Mouse (Mus musculus) MEL (cell line): Measurements from ENCODE around the gene Vwa8.

Experiments used
- CTCF ChIP-seq, 3 experiments: IDR thresholded peaks in 2 of 3; conservative IDR thresholded peaks in 1 of 3; 2 replicates each; pipeline ENCODE4 v1.5.1; 2011 to 2012; ENCODE audit warnings: low read length in 3 of 3, low read depth in 2 of 3, mild to moderate bottlenecking in 2 of 3, improper control_type of control experiment in 1 of 3, inconsistent platforms in 1 of 3, mixed read lengths in 1 of 3, moderate library complexity in 1 of 3; ENCODE audit not compliant: control insufficient read depth in 1 of 3, insufficient read depth in 1 of 3, poor library complexity in 1 of 3, severe bottlenecking in 1 of 3
- EP300 ChIP-seq, 2 experiments: IDR thresholded peaks; 2 replicates each; pipeline ENCODE4 v1.6.1; 2011; ENCODE audit warnings: improper control_type of control experiment in 2 of 2, low read length in 2 of 2, low read depth in 1 of 2, mild to moderate bottlenecking in 1 of 2
- GATA1 ChIP-seq: IDR thresholded peaks from 2 replicates; pipeline ENCODE4 v1.6.1; 2011; ENCODE audit warnings: low read depth, low read length, improper control_type of control experiment
- KAT2A ChIP-seq: conservative IDR thresholded peaks from 2 replicates; pipeline ENCODE4 v1.6.1; 2012; ENCODE audit warnings: low read depth, low read length, improper control_type of control experiment, inconsistent platforms
- POLR2A ChIP-seq, 2 experiments: IDR thresholded peaks; 2 replicates each; pipeline ENCODE4 v1.6.1; 2011 to 2012; ENCODE audit warnings: low read length in 2 of 2, mild to moderate bottlenecking in 2 of 2, control low read depth in 1 of 2, improper control_type of control experiment in 1 of 2, low read depth in 1 of 2, moderate library complexity in 1 of 2; ENCODE audit not compliant: control insufficient read depth in 1 of 2, insufficient read depth in 1 of 2, poor library complexity in 1 of 2
- RAD21 ChIP-seq: IDR thresholded peaks from 2 replicates; pipeline ENCODE4 v1.6.1; 2011; ENCODE audit warnings: mild to moderate bottlenecking, low read depth, low read length, improper control_type of control experiment
- USF1 ChIP-seq: IDR thresholded peaks from 2 replicates; pipeline ENCODE4 v1.6.1; 2014; ENCODE audit warnings: low read depth, mild to moderate bottlenecking, inconsistent platforms, low read length, improper control_type of control experiment, moderate library complexity

- 0 out of 4 replicates have a peak, but pooled peaks of 1 of the 2 experiments have one; percentile 25 for TF ChIP-seq EP300 (IDR thresholded peaks at IDR 0.05; ENCODE audit: low read depth in 1 of 2, low read length in 2 of 2)
- TF ChIP-seq KAT2A, result no peak
- no peak for TF ChIP-seq CTCF (IDR thresholded peaks at IDR 0.05 in 2 of 3, conservative IDR thresholded peaks at IDR 0.05 in 1 of 3; ENCODE audit: control insufficient read depth in 1 of 3, insufficient read depth in 1 of 3, low read depth in 2 of 3, low read length in 3 of 3, poor library complexity in 1 of 3, severe bottlenecking in 1 of 3)
- 0 out of 2 replicates have a peak, but pooled peaks have one; percentile 32 for TF ChIP-seq GATA1
- no peak for TF ChIP-seq RAD21
- no peak for TF ChIP-seq POLR2A (IDR thresholded peaks at IDR 0.05; ENCODE audit: control insufficient read depth in 1 of 2, insufficient read depth in 1 of 2, low read depth in 1 of 2, low read length in 2 of 2, poor library complexity in 1 of 2)
- TF ChIP-seq USF1, result no peak
These were observed 59.5 kb downstream of the Vwa8 start for GRCm38 (mm10) chr14:78908205-78908863.
